Mouse (Mus musculus) erythroid progenitor cell, adult 5-6 weeks (primary cell): Measurements from ENCODE around the gene Slc5a3. TPM values are rescaled to one million over a fixed set of nuclear protein-coding genes. Genes with fewer than 3 reads are reported as not detected.
"Not testable (repeated sequence)": the region's sequence is repeated elsewhere in the genome, so short reads cannot be mapped to it uniquely, and the experiment has no call there.

ENCODE experiments used
- ATAC-seq: replicated peaks from 2 replicates; pipeline ENCODE4 v1.8.0; 2016; ENCODE audit warnings: moderate number of reproducible peaks, mild to moderate bottlenecking, moderate TSS enrichment, inconsistent platforms; ENCODE audit not compliant: poor library complexity, low FRiP score, severe bottlenecking
- total RNA-seq, 2 experiments: library from RNA; stranded (forward) in 1 of 2; stranded (reverse) in 1 of 2; fragments of 150-400 nt in 1 of 2; fragments of 186-747, 209-891 nt in 1 of 2; gene quantifications; 2 replicates each; pipeline versions ENCODE4 v1.2.3 to v1.2.4; 2015 to 2017; ENCODE audit warnings: low replicate concordance in 2 of 2

The Slc5a3 gene
- total RNA-seq, 2 experiments from 2014 or later: 0.08 to 0.42 TPM

DNA sequence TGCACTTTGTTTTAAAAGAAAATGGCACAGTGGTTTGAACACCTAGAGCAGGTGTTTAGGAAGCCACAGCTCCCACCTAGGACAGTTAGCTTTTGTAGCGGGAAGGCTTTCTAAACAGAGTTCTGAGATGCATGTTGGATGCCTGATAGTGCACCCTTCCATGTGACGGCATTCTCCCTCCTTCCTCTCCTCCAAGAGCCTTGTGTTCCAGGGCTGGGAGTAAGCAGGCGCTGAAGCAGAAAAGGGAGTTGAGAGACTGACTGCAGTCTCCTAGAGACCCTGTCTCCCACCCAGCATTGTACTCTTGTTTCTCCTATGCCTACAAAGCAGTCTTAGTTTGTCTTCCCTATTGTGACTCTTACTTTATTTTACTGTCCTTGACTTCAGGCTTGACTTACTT is 2.1 kb downstream of the Slc5a3 start:
- ATAC-seq: no peak

DNA sequence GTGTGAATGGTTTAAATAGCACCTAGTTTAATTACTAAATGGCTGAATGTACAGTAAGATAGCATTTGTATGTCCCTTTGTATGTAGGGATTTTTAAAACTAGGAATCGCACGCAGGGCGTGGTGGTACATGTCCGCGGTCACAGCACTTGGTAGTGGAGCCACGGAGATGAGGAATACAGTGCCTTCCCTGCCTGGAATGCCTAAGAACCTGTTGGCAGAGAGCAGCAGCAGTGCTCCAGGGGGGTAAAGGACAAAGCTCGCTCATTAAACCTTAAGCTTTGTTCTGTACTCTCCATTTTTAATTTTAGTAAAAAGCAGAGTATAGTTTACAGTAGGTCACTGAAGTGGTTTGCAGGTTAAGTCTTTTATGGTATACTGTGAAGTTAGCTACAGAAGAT is 3.5 kb downstream of the Slc5a3 start:
- no peak for ATAC-seq

DNA sequence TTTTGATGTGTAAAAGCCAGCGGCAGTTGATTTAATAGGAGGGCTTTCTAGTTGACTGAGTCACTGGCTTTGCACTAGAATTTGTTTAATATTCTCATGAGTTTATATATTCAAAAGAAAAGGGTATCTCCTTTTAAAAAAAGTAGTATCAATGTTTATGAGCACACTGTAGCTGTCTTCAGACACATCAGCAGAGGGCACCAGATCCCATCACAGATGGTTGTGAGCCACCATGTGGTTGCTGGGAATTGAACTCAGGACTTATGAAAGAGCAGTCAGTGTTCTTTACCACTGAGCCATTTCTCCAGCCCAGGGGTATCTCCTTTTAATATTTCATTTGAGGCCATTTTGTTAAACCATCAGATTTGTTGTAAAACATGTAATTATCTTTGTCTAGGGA is 4.7 kb downstream of the Slc5a3 start:
- ATAC-seq: no peak

- ATAC-seq: no peak
These were observed 6.7 kb downstream of the Slc5a3 start for GRCm38 (mm10) chr16:92064801-92065200.

GRCm38 (mm10) chr16:92070338-92070737 is 12.2 kb downstream of the Slc5a3 start:
- no peak for ATAC-seq

DNA sequence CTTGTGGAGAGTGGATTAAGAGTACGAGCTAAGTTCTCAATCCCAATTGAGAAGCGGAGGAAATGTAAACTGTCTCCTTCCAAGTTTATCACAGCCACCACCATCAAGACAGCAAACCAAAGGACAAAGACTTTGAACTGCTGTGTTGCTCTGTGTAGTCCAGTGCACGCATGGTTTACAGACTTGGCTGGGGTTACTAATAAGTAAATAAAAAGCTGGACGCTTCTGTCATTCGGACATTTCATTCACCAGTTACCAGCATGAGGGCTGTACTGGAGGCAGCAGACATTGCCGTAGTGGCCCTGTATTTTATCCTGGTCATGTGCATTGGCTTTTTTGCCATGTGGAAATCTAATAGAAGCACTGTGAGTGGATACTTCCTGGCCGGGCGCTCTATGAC is 18.7 kb downstream of the Slc5a3 start:
- no peak for ATAC-seq

DNA sequence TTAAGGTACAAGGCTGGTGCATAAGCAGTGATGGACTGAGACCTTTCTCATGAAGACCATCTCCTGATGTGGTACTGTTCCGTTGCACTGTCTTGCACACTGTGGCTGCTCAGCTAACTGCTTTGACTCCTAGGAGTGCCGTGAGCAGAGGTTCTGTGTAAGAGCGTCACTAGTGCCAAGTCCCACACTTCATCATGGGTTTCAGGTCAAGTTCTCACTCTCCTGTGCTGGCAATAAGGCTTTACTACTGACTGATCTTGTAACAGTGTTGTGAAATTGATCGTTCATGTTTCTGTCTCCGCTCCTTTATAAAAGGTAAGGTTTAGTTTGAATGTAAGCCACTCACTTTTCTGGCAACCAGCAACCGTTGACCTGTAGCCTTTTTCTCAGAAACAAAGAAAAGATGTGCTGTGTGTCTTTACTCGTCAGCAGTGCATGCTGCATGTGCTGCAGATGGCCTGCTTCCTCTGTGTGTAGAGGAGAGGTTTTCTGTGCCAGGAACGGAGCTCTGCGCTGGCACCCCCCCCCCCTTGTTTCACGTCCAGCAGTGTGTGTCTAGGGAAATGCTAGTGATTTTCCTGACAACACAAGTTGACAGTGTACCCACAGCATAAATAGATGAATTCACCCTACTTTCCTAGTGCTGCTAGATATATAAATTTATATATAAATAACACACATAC is 25.8 kb downstream of the Slc5a3 start:
- ATAC-seq: no peak

DNA sequence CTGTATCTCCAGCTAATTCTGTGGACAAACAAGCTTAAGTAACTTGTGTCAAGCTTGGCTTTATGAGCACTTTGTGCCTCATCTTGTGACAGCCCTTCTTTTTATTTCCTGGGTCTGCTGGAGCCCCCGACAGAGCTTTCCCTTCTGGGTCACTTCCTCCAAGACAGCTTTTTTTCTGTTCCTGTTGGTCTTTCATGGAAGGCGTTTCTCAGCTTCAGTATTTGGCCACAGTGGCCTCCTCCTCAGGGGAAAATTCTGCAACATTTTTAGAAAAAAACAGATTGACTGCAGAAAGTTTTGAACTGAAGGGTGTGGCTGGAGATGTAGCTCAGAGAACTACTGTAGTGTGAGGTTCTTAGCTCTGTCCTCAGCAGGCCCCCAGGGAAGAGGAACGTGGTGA is 31.1 kb downstream of the Slc5a3 start:
- ATAC-seq: no peak

DNA sequence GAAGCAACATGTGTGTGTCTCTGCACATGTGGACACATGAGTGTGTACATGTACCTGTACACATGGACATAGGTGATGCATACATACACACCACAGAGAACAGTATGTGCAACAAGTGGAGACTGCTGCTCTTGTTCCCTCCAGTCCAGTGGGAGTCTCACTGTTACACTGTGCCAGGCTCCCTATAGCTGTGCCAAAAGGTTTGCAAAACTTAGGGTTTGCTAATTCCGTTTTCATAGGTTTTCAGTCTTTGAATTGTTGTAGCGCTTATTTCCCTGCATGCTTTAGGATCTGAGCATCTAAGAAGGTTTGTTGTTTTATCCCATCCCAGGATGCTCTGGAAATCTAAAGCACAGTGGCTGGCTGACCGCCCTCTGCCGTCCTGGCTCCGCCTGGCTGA is 33.8 kb downstream of the Slc5a3 start:
- no peak for ATAC-seq

- ATAC-seq: no peak
These were observed 40.4 kb downstream of the Slc5a3 start for GRCm38 (mm10) chr16:92098351-92099051.

DNA sequence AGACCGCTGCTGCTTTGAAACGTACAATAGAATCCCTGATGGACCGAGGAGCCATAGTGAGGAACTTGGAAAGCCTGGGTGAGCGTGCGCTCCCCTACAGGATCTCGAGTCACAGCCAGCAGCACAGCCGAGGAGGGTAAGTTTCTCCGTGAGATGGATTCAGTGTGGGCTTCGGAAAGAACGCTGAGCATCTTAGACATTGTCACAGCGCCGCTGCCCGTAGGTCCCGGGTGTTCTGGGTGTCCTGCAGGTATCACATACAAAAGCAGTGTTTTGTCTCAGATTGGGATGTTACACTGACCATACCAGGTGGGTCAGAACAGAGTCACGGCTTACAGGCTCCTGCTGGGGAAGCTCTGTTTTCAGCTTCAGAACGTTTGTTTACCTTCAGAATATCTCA is 41.5 kb downstream of the Slc5a3 start:
- no peak for ATAC-seq

GRCm38 (mm10) chr16:92100111-92100510 is 42.0 kb downstream of the Slc5a3 start:
- no peak for ATAC-seq

GRCm38 (mm10) chr16:92102115-92102514 is 44.0 kb downstream of the Slc5a3 start:
- no peak for ATAC-seq

DNA sequence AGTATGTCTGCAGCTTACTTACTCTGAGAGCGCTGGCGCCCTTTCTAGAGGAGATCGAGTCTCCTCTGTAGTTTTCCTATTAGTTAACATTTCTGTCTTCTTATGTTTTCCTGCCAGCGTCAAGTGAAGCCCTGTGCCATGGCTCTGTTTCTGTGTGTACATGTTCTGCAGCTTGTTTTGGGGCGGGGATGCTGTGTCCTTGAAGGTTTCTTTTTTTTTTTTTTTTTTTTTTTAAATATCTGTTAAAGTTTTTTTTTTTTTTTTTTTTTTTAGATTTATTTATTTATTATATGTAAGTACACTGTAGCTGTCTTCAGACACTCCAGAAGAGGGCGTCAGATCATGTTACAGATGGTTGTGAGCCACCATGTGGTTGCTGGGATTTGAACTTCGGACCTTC is 44.8 kb downstream of the Slc5a3 start:
- ATAC-seq: not testable (repeated sequence)

DNA sequence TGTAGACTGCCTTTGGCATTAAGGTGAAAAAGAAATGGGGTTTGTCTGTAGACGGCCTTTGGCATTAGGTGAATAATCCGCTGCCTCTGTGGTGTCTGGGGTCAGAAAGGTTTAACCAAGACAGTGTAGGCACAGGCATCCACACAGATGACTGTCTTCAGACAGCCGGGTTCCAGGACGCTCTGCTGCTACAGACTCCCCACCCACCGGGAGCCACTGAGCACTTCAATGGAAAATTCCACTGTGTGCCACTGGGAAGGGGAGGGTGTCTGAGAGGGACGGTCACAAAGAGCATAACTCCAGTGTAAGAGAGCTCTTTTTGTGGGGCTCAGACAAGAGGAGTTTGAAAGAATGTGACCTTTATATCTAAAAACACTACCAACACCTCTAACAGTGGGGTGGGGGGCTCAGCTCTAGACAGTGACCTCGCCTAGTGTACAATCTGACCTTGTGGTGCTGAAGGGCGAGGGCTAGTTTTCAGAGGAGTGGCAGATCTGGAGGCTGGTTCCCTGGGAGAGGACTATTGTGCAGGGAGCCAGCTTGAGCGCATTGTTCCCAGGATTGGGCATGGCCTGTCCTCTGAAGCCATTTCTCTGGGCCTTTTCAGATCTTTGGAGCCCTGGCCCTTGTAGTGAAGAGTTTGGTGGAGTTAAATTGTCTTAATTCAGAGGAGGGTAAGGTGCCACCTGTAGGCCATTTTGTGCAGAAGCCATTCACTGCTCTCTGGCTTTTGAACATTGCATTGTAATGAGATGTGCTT is 45.6 kb downstream of the Slc5a3 start:
- ATAC-seq: no peak

- ATAC-seq: no peak
These were observed 46.1 kb downstream of the Slc5a3 start for GRCm38 (mm10) chr16:92104332-92104590.

- ATAC-seq: no peak
These were observed 46.8 kb downstream of the Slc5a3 start for GRCm38 (mm10) chr16:92104951-92105350.

- no peak for ATAC-seq
These were observed 47.5 kb downstream of the Slc5a3 start for GRCm38 (mm10) chr16:92105631-92106030.

DNA sequence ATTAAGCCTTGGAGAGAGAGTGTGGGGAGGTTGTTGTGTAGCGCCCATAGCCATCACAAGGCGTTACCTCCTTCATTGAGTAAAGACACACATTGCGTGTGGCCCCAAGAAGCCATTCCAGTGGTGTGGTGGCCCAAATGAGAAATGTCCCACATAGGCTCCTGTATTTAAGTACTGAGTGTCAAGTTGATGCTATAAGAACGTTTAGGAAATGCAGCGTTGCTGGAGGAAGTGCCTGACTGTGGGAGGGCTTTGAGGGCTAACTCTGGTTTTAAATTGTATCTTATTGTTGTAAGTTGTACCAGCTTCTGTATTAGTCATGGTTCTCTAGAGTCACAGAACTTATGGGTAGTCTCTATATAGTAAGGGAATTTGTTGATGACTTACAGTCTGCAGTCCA is 49.2 kb downstream of the Slc5a3 start:
- ATAC-seq: no peak

GRCm38 (mm10) chr16:92114706-92115241 is 56.7 kb downstream of the Slc5a3 start:
- ATAC-seq: no peak
